Mouse (Mus musculus) E14TG2a.4 (cell line): ENCODE data around the gene Ptpn13.

Source experiments
- H3K27me3 ChIP-seq: 2 replicates; pipeline ENCODE4 v1.6.1; 2014; ENCODE audit warnings: low read length, control low read depth; ENCODE audit not compliant: insufficient read depth
- H3K36me3 ChIP-seq: 2 replicates; pipeline ENCODE4 v1.6.1; 2014; ENCODE audit warnings: low read length, control low read depth; ENCODE audit not compliant: insufficient read depth
- H3K4me1 ChIP-seq: replicated peaks from 2 replicates; pipeline ENCODE4 v1.6.1; 2014; ENCODE audit warnings: low read depth, low read length, control low read depth
- H3K4me3 ChIP-seq: replicated peaks from 2 replicates; pipeline ENCODE4 v1.5.1; 2014; ENCODE audit warnings: mild to moderate bottlenecking, low read length
- H3K9me3 ChIP-seq: 2 replicates; pipeline ENCODE4 v1.6.1; 2014; ENCODE audit warnings: low read length, control low read depth
- CTCF ChIP-seq: conservative IDR thresholded peaks from 2 replicates; pipeline ENCODE4 v1.5.1; 2014; ENCODE audit warnings: low read length
- NANOG ChIP-seq: IDR thresholded peaks from 2 replicates; pipeline ENCODE4 v1.6.1; 2014; ENCODE audit warnings: borderline replicate concordance, low read length, mixed read lengths
- POU5F1 ChIP-seq: IDR thresholded peaks from 2 replicates; pipeline ENCODE4 v1.6.1; 2014; ENCODE audit warnings: low read length, borderline replicate concordance

The Ptpn13 gene

GRCm38 (mm10) chr5:103617191-103617590, 192.2 kb downstream of the Ptpn13 start:
- no peaks in the 10 kb centered on the region for H3K9me3 ChIP-seq
- H3K4me1 ChIP-seq = peaks cover 25% of the 10 kb centered on the region
- peaks cover 2% of the 10 kb centered on the region; the same call in 1 of the 2 replicates for H3K27me3 ChIP-seq
- TF ChIP-seq NANOG = no peak
- no peak overlapping the region for H3K4me3 ChIP-seq
- H3K36me3 ChIP-seq = no peaks in the 10 kb centered on the region

- peaks cover 25% of the 10 kb centered on the region for H3K4me1 ChIP-seq
- H3K27me3 ChIP-seq = no peaks in the 10 kb centered on the region
- peaks cover 14% of the 10 kb centered on the region for H3K9me3 ChIP-seq
- no peak overlapping the region for H3K4me3 ChIP-seq
- H3K36me3 ChIP-seq = no peaks in the 10 kb centered on the region
- TF ChIP-seq POU5F1 (no peak), CTCF (no peak), NANOG (no peak)
These were observed 195.4 kb downstream of the Ptpn13 start for GRCm38 (mm10) chr5:103620301-103620973.

GRCm38 (mm10) chr5:103622321-103622720, 197.3 kb downstream of the Ptpn13 start:
- TF ChIP-seq CTCF (no peak), POU5F1 (no peak), NANOG (no peak)
- H3K9me3 ChIP-seq = peaks cover 14% of the 10 kb centered on the region
- no peaks in the 10 kb centered on the region for H3K27me3 ChIP-seq

GRCm38 (mm10) chr5:103624831-103625230, 199.8 kb downstream of the Ptpn13 start:
- no peaks in the 10 kb centered on the region for H3K36me3 ChIP-seq
- peaks cover 5% of the 10 kb centered on the region; the same call in 1 of the 2 replicates for H3K27me3 ChIP-seq
- H3K9me3 ChIP-seq = peaks cover 14% of the 10 kb centered on the region
- H3K4me3 ChIP-seq = no peak overlapping the region
- TF ChIP-seq POU5F1 = no peak
- no peak for TF ChIP-seq CTCF
- TF ChIP-seq NANOG = no peak
- H3K4me1 ChIP-seq = peaks cover 4% of the 10 kb centered on the region; the same call in 1 of the 2 replicates

More at GRCm38 (mm10) chr5:103622321-103622720, 197.3 kb downstream of the Ptpn13 start:
- Histone ChIP-seq H3K36me3 (no peaks in the 10 kb centered on the region), H3K4me3 (no peak overlapping the region), H3K4me1 (peaks cover 13% of the 10 kb centered on the region)

GRCm38 (mm10) chr5:103628499-103628898, 203.5 kb downstream of the Ptpn13 start:
- H3K4me3 ChIP-seq = no peak overlapping the region
- H3K4me1 ChIP-seq = no peaks in the 10 kb centered on the region
- H3K27me3 ChIP-seq = peaks cover 5% of the 10 kb centered on the region; the same call in 1 of the 2 replicates
- TF ChIP-seq NANOG = no peak
- no peak for TF ChIP-seq POU5F1
- no peak for TF ChIP-seq CTCF
- H3K9me3 ChIP-seq = peaks cover 3% of the 10 kb centered on the region; the same call in 1 of the 2 replicates
- no peaks in the 10 kb centered on the region for H3K36me3 ChIP-seq

GRCm38 (mm10) chr5:103629111-103629764, 204.2 kb downstream of the Ptpn13 start, which contains the start of gene Slc10a6:
Slc10a6 (minus strand) TSS chr5:103629403.
- no peaks in the 10 kb centered on the region for H3K4me1 ChIP-seq
- H3K36me3 ChIP-seq = no peaks in the 10 kb centered on the region
- no peak for TF ChIP-seq POU5F1
- TF ChIP-seq CTCF = no peak
- no peak for TF ChIP-seq NANOG
- H3K4me3 ChIP-seq = no peak within 1 kb of the TSS
- H3K27me3 ChIP-seq = peaks cover 5% of the 10 kb centered on the region; the same call in 1 of the 2 replicates
- no peaks in the 10 kb centered on the region for H3K9me3 ChIP-seq

GRCm38 (mm10) chr5:103629854-103630580, 205.0 kb downstream of the Ptpn13 start:
- Histone ChIP-seq H3K4me1 (no peaks in the 10 kb centered on the region), H3K4me3 (no peak overlapping the region), H3K9me3 (no peaks in the 10 kb centered on the region), H3K36me3 (no peaks in the 10 kb centered on the region), H3K27me3 (peaks cover 5% of the 10 kb centered on the region; the same call in 1 of the 2 replicates)
- TF ChIP-seq CTCF (no peak), NANOG (no peak), POU5F1 (no peak)

GRCm38 (mm10) chr5:103637162-103637561, 212.2 kb downstream of the Ptpn13 start:
- no peaks in the 10 kb centered on the region for H3K27me3 ChIP-seq
- TF ChIP-seq NANOG (no peak), CTCF (no peak)
- H3K4me1 ChIP-seq = peaks cover 7% of the 10 kb centered on the region
- no peak overlapping the region for H3K4me3 ChIP-seq
- H3K9me3 ChIP-seq = no peaks in the 10 kb centered on the region
- no peaks in the 10 kb centered on the region for H3K36me3 ChIP-seq
